Mouse (Mus musculus) erythroblast, embryonic 14.5 days (primary cell): ENCODE results near the gene Sumo1.

Experiments used
- GATA1 ChIP-seq: IDR thresholded peaks from 2 replicates; pipeline ENCODE4 v1.6.1; 2012; ENCODE audit warnings: low read length, inconsistent platforms, mixed read lengths
- TAL1 ChIP-seq: IDR thresholded peaks from 3 replicates; pipeline ENCODE4 v1.6.1; 2012; ENCODE audit warnings: low read length, inconsistent platforms, mixed read lengths

- TF ChIP-seq GATA1 (no peak), TAL1 (no peak)
These were observed 16.9 kb upstream of the Sumo1 start for GRCm38 (mm10) chr1:59687493-59687892.
